Mouse (Mus musculus) megakaryocyte, embryonic 14.5 days (primary cell): ENCODE data around the gene Gm7138. TPM values are rescaled to one million over a fixed set of nuclear protein-coding genes. Genes with fewer than 3 reads are reported as not detected.
"Not testable (repeated sequence)": the region's sequence is repeated elsewhere in the genome, so short reads cannot be mapped to it uniquely, and the experiment has no call there.

Source experiments
- H3K27me3 ChIP-seq: replicated peaks from 2 replicates; pipeline ENCODE3; 2012; ENCODE audit warnings: inconsistent platforms
- H3K36me3 ChIP-seq: replicated peaks from 2 replicates; pipeline ENCODE3; 2012; ENCODE audit warnings: low read length, inconsistent platforms, mixed read lengths
- H3K4me1 ChIP-seq: 2 replicates; pipeline ENCODE4 v1.6.1; 2012; ENCODE audit warnings: inconsistent platforms
- H3K4me3 ChIP-seq: replicated peaks from 2 replicates; pipeline ENCODE3; 2012; ENCODE audit warnings: moderate library complexity, mild to moderate bottlenecking, inconsistent platforms
- H3K9me3 ChIP-seq: 2 replicates; pipeline ENCODE4 v1.6.1; 2012; ENCODE audit warnings: inconsistent platforms
- FLI1 ChIP-seq: IDR thresholded peaks from 2 replicates; pipeline ENCODE4 v1.6.1; 2012; ENCODE audit warnings: low read length, inconsistent platforms, mixed read lengths
- GATA1 ChIP-seq: IDR thresholded peaks from 3 replicates; pipeline ENCODE4 v1.6.1; 2012; ENCODE audit warnings: mixed read lengths, low read length, inconsistent platforms, borderline replicate concordance
- polyA plus RNA-seq: library from polyadenylated mRNA; stranded (reverse); fragments of >175 nt; gene quantifications from 2 replicates; pipeline ENCODE4 v1.2.3, GENCODE M21; 2012; ENCODE audit warnings: low replicate concordance; ENCODE audit not compliant: insufficient read depth

Gene Gm7138
- not detected in 2 replicates for polyA plus RNA-seq

GRCm38 (mm10) chr10:77776844-77777243 lies at the start of gene Gm7138:
Gene Gm7138 (minus strand): TSS chr10:77776944.
- H3K9me3 ChIP-seq, H3K27me3 ChIP-seq, H3K4me3 ChIP-seq, H3K36me3 ChIP-seq, H3K4me1 ChIP-seq: not testable (repeated sequence)

DNA sequence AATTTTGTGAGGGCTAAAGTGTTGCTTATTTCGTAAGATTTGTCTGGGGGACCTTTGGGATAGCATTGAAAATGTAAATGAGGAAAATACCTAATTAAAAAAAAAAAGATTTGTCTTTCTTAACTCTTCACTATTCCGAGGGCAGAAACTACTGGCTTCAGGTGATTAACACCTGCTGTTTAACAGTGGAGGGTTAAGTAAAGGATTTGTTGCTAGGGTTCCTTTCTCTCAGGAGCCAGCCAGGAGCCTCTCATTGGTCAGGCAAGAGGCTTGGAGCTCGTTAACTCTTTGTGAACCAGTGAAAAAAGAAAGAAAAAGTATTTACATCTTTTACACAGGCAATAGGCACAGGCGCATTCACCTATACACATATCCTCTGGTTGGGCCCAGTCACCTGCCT lies 42.5 kb upstream of the Gm7138 start:
- no peaks in the 10 kb centered on the region for H3K36me3 ChIP-seq
- H3K9me3 ChIP-seq, result peaks cover 12% of the 10 kb centered on the region
- peaks cover 19% of the 10 kb centered on the region for H3K27me3 ChIP-seq
- TF ChIP-seq GATA1, result no peak
- TF ChIP-seq FLI1, result no peak
- no peak overlapping the region for H3K4me3 ChIP-seq
- peaks cover 5% of the 10 kb centered on the region; the same call in 1 of the 2 replicates for H3K4me1 ChIP-seq

DNA sequence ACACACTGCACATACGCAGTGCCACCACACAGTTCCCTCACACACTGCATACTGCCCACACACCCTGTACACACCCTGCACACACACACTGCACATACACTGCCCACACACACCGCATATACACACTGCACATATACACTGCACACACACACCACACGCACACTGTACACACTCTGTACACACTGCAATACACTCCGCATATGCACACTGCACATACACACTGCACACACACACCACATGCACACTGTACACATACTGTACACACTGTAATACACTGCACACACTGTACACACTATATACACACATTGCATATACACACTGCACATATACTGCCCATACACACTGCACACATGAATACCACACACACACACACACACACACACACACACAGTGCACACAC lies 41.8 kb upstream of the Gm7138 start:
- Histone ChIP-seq H3K9me3 (peaks cover 12% of the 10 kb centered on the region), H3K4me1 (peaks cover 5% of the 10 kb centered on the region; the same call in 1 of the 2 replicates), H3K4me3 (peak overlapping the region; percentile 48), H3K27me3 (peaks cover 25% of the 10 kb centered on the region), H3K36me3 (no peaks in the 10 kb centered on the region)
- TF ChIP-seq FLI1 (no peak), GATA1 (0 out of 3 replicates have a peak, but pooled peaks have one; percentile 16)

GRCm38 (mm10) chr10:77815514-77815913 lies 38.8 kb upstream of the Gm7138 start:
- Histone ChIP-seq H3K4me3 (no peak overlapping the region), H3K9me3 (peaks cover 9% of the 10 kb centered on the region; the same call in 1 of the 2 replicates), H3K27me3 (peaks cover 39% of the 10 kb centered on the region), H3K4me1 (peaks cover 5% of the 10 kb centered on the region; the same call in 1 of the 2 replicates), H3K36me3 (no peaks in the 10 kb centered on the region)
- TF ChIP-seq FLI1, result no peak
- TF ChIP-seq GATA1, result no peak

GRCm38 (mm10) chr10:77814382-77814781 lies 37.6 kb upstream of the Gm7138 start, which contains the start of gene Gm2696:
Gene Gm2696 (plus strand): TSS chr10:77814682.
- Histone ChIP-seq H3K27me3 (peaks cover 35% of the 10 kb centered on the region), H3K36me3 (no peaks in the 10 kb centered on the region)

DNA sequence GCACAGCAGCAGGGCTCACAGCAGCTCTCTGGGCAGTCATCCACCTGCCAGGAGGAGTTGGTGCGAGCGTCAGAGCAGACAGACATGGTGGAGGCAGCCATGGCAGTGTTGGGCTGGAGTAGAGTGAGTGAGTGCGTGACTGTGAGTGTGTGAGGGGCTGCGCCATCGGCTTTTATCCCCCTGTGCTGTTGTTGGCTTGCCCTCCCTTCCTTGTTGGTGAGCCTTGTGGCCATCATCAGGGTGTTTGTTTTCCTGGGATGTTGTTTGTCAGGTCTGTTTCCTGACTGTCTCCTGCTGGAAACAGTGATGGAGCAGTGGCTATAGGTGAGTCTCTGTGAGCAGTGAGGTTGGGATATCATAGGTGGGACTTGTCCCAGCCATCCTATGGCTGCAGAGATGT lies 35.0 kb upstream of the Gm7138 start, which contains the start of gene Gm9507:
TSS of gene Gm9507 (minus strand) at position 101 of the 400 bp plus-strand sequence.
- H3K9me3 ChIP-seq, result 0 out of 2 replicates have a peak, but pooled peaks cover 3% of the 10 kb centered on the region
- H3K27me3 ChIP-seq, result peaks cover 33% of the 10 kb centered on the region
- no peaks in the 10 kb centered on the region; the same call in 1 of the 2 replicates for H3K4me1 ChIP-seq
- no peaks in the 10 kb centered on the region for H3K36me3 ChIP-seq
- TF ChIP-seq FLI1 (no peak), GATA1 (no peak)
- H3K4me3 ChIP-seq, result peak within 1 kb of the TSS; percentile 42

More at GRCm38 (mm10) chr10:77814382-77814781, 37.6 kb upstream of the Gm7138 start, which contains the start of gene Gm2696:
- TF ChIP-seq FLI1, result no peak
- H3K9me3 ChIP-seq, result peaks cover 9% of the 10 kb centered on the region; the same call in 1 of the 2 replicates
- H3K4me1 ChIP-seq, result peaks cover 5% of the 10 kb centered on the region; the same call in 1 of the 2 replicates
- H3K4me3 ChIP-seq, result no peak within 1 kb of the TSS

- Histone ChIP-seq H3K36me3 (no peaks in the 10 kb centered on the region), H3K4me1 (peaks cover 17% of the 10 kb centered on the region), H3K27me3 (peaks cover 3% of the 10 kb centered on the region), H3K9me3 (no peaks in the 10 kb centered on the region), H3K4me3 (no peak overlapping the region)
- TF ChIP-seq GATA1, result no peak
- TF ChIP-seq FLI1, result no peak
Measured at GRCm38 (mm10) chr10:77804095-77804494, 27.4 kb upstream of the Gm7138 start.

- H3K27me3 ChIP-seq, result peaks cover 28% of the 10 kb centered on the region
- H3K9me3 ChIP-seq, result no peaks in the 10 kb centered on the region
- no peaks in the 10 kb centered on the region for H3K36me3 ChIP-seq
- peaks cover 42% of the 10 kb centered on the region for H3K4me1 ChIP-seq
- TF ChIP-seq FLI1, result no peak
- TF ChIP-seq GATA1, result no peak
- peak within 1 kb of the TSS; percentile 38 for H3K4me3 ChIP-seq
Measured at GRCm38 (mm10) chr10:77798921-77799508, 22.3 kb upstream of the Gm7138 start, which contains the start of gene Gm19668. Gene Gm19668 (minus strand): TSS chr10:77799133.

GRCm38 (mm10) chr10:77798164-77798920 lies 21.6 kb upstream of the Gm7138 start:
- Histone ChIP-seq H3K27me3 (peaks cover 32% of the 10 kb centered on the region), H3K4me1 (peaks cover 42% of the 10 kb centered on the region)
- H3K9me3 ChIP-seq, H3K4me3 ChIP-seq, H3K36me3 ChIP-seq: not testable (repeated sequence)

GRCm38 (mm10) chr10:77797677-77798076 lies 20.9 kb upstream of the Gm7138 start:
- TF ChIP-seq GATA1 (no peak), FLI1 (no peak)
- Histone ChIP-seq H3K4me3 (no peak overlapping the region), H3K9me3 (no peaks in the 10 kb centered on the region), H3K27me3 (peaks cover 35% of the 10 kb centered on the region), H3K4me1 (peaks cover 42% of the 10 kb centered on the region), H3K36me3 (no peaks in the 10 kb centered on the region)
